Comparison of ENCODE assay signal across 9 mouse cellular contexts in genomic region chr5:93207555-93207954, GRCm38 (mm10). TPM values are rescaled to one million over a fixed set of nuclear protein-coding genes. Genes with fewer than 3 reads are reported as not detected.
DNase-seq lines count a peak whose midpoint lies in the region; ATAC-seq lines count a peak whose summit lies in the region.
"Had no signal": no experiment of that assay in that cellular context is flagged by ENCODE, and none has a peak within 500 bp of the region (broad histone marks: within the 10 kb centered on the region; RNA-seq: fewer than 3 reads in every experiment).

No protein-coding gene starts in this region.

- H3K36me3 ChIP-seq in hindbrain, embryonic 10.5 days: no peaks in the 10 kb centered on the region
- no peaks in the 10 kb centered on the region for H3K36me3 ChIP-seq in hindbrain, embryonic 16.5 days (ENCODE audit: control insufficient read depth, insufficient read depth, low read length)
- no peaks in the 10 kb centered on the region for H3K36me3 ChIP-seq in embryonic facial prominence, embryonic 14.5 days (ENCODE audit: control insufficient read depth, insufficient read depth, low read length)
- H3K36me3 ChIP-seq in limb, embryonic 15.5 days: no peaks in the 10 kb centered on the region

- peak overlapping the region; percentile 98; the same call in 1 of the 2 replicates for H3K27ac ChIP-seq in hindbrain, embryonic 10.5 days
- H3K27ac ChIP-seq in hindbrain, embryonic 16.5 days (ENCODE audit: low read depth, low read length): no peak overlapping the region; the same call in 1 of the 2 replicates
- peak overlapping the region; percentile 94 for H3K27ac ChIP-seq in embryonic facial prominence, embryonic 14.5 days (replicated peaks; ENCODE audit: low read depth, low read length)
- peak overlapping the region; percentile 27; the same call in 1 of the 2 replicates for H3K27ac ChIP-seq in limb, embryonic 15.5 days

- 72% methylated on average over 1 of the region's 1 CpGs for WGBS in hindbrain, embryonic 10.5 days
- WGBS in hindbrain, embryonic 16.5 days: 86% methylated on average over 1 of the region's 1 CpGs
- 43% methylated on average over 1 of the region's 1 CpGs for WGBS in embryonic facial prominence, embryonic 14.5 days
- 46% methylated on average over 1 of the region's 1 CpGs for WGBS in limb, embryonic 15.5 days

- H3K9ac ChIP-seq in hindbrain, embryonic 16.5 days (ENCODE audit: low read depth, low read length): no peak overlapping the region
- no peak overlapping the region for H3K9ac ChIP-seq in embryonic facial prominence, embryonic 14.5 days (ENCODE audit: low read depth, low read length)
- no peak overlapping the region for H3K9ac ChIP-seq in limb, embryonic 15.5 days

- no peak for ATAC-seq in hindbrain, embryonic 16.5 days
- ATAC-seq in embryonic facial prominence, embryonic 14.5 days (ENCODE audit: low read depth): no peak
- ATAC-seq in limb, embryonic 15.5 days (ENCODE audit: insufficient number of reproducible peaks, low FRiP score, low TSS enrichment, low read depth): no peak
- no peak for ATAC-seq in monocyte, adult 5-6 weeks (replicated peaks; ENCODE audit: insufficient number of reproducible peaks, low FRiP score, low TSS enrichment, poor library complexity, severe bottlenecking)

- H3K4me1 ChIP-seq in hindbrain, embryonic 10.5 days (replicated peaks): peaks cover 30% of the 10 kb centered on the region
- peaks cover 12% of the 10 kb centered on the region for H3K4me1 ChIP-seq in hindbrain, embryonic 16.5 days (ENCODE audit: control insufficient read depth, insufficient read depth, low read depth, low read length)
- peaks cover 17% of the 10 kb centered on the region for H3K4me1 ChIP-seq in embryonic facial prominence, embryonic 14.5 days (ENCODE audit: control insufficient read depth, insufficient read depth, low read length)
- H3K4me1 ChIP-seq in limb, embryonic 15.5 days: peaks cover 2% of the 10 kb centered on the region; the same call in 1 of the 2 replicates

- no peaks in the 10 kb centered on the region for H3K27me3 ChIP-seq in hindbrain, embryonic 10.5 days (ENCODE audit: insufficient read depth, poor library complexity, severe bottlenecking)
- H3K27me3 ChIP-seq in hindbrain, embryonic 16.5 days (replicated peaks; ENCODE audit: control insufficient read depth, insufficient read depth, low read length): no peaks in the 10 kb centered on the region
- H3K27me3 ChIP-seq in embryonic facial prominence, embryonic 14.5 days (replicated peaks; ENCODE audit: control insufficient read depth, insufficient read depth, low read length): no peaks in the 10 kb centered on the region
- H3K27me3 ChIP-seq in limb, embryonic 15.5 days: no peaks in the 10 kb centered on the region

- peak overlapping the region; percentile 92; the same call in 1 of the 2 replicates for H3K4me3 ChIP-seq in hindbrain, embryonic 10.5 days
- no peak overlapping the region for H3K4me3 ChIP-seq in hindbrain, embryonic 16.5 days (ENCODE audit: low read length)
- no peak overlapping the region for H3K4me3 ChIP-seq in embryonic facial prominence, embryonic 14.5 days (ENCODE audit: low read depth, low read length)
- H3K4me3 ChIP-seq in limb, embryonic 15.5 days: no peak overlapping the region

- no peaks in the 10 kb centered on the region for H3K9me3 ChIP-seq in hindbrain, embryonic 10.5 days
- H3K9me3 ChIP-seq in hindbrain, embryonic 16.5 days (ENCODE audit: control insufficient read depth, low read length): no peaks in the 10 kb centered on the region
- H3K9me3 ChIP-seq in embryonic facial prominence, embryonic 14.5 days (ENCODE audit: control insufficient read depth, low read length): no peaks in the 10 kb centered on the region
- no peaks in the 10 kb centered on the region for H3K9me3 ChIP-seq in limb, embryonic 15.5 days

- H3K4me2 ChIP-seq in hindbrain, embryonic 16.5 days (ENCODE audit: low read length): no peak overlapping the region; the same call in 1 of the 2 replicates
- peak overlapping the region; percentile 52 for H3K4me2 ChIP-seq in embryonic facial prominence, embryonic 14.5 days (ENCODE audit: low read depth, low read length)
- H3K4me2 ChIP-seq in limb, embryonic 15.5 days: 0 out of 2 replicates have a peak overlapping the region, but pooled peaks have one; percentile 55

- no peak for DNase-seq in hindbrain, embryonic 10.5 days (ENCODE audit: low spot score)
- peak; percentile 34 for DNase-seq in A20 (ENCODE audit: low read depth, low spot score)
- no peak for DNase-seq in embryonic facial prominence, embryonic 14.5 days (ENCODE audit: low spot score)
- DNase-seq in cerebellum, adult 8-10 months: no peak
- DNase-seq in kidney, adult 11 months: no peak
- DNase-seq: cerebellum, adult 9-11 months had no signal

RNA-seq across cellular contexts. Expression of gene 2010109A12Rik, which starts 1.2 kb away (rescaled TPM):
- polyA plus RNA-seq in hindbrain, embryonic 10.5 days (2016; fragmentation: Nextera tagmentation; extraction: Ambion mirVana): 2.3 and 2.6 TPM in 2 replicates
- polyA plus RNA-seq in hindbrain, embryonic 16.5 days (2015; fragmentation: Nextera tagmentation; extraction: Ambion mirVana): 0.95 and 1.3 TPM in 2 replicates
- 1.5 and 1.9 TPM in 2 replicates for polyA plus RNA-seq in embryonic facial prominence, embryonic 14.5 days (2014; fragmentation: Nextera tagmentation; extraction: Ambion mirVana)
- polyA plus RNA-seq in limb, embryonic 15.5 days (2015; fragmentation: Nextera tagmentation; extraction: Ambion mirVana): 0.96 and 1.8 TPM in 2 replicates
- 0.96 to 4.9 TPM (median 2.6 TPM) in 3 replicates for total RNA-seq in monocyte, adult 5-6 weeks (2017)

RNA-seq across cellular contexts. Expression of gene Ccni, which starts 1.3 kb away (rescaled TPM):
- 115 and 118 TPM in 2 replicates for polyA plus RNA-seq in hindbrain, embryonic 10.5 days (2016; fragmentation: Nextera tagmentation; extraction: Ambion mirVana)
- polyA plus RNA-seq in hindbrain, embryonic 16.5 days (2015; fragmentation: Nextera tagmentation; extraction: Ambion mirVana): 118 and 125 TPM in 2 replicates
- 121 and 126 TPM in 2 replicates for polyA plus RNA-seq in embryonic facial prominence, embryonic 14.5 days (2014; fragmentation: Nextera tagmentation; extraction: Ambion mirVana)
- 71.1 and 93.7 TPM in 2 replicates for polyA plus RNA-seq in limb, embryonic 15.5 days (2015; fragmentation: Nextera tagmentation; extraction: Ambion mirVana)
- total RNA-seq in monocyte, adult 5-6 weeks (2017): 90.9 to 115 TPM (median 110 TPM) in 3 replicates

RNA-seq across cellular contexts. Expression of gene Ccng2, which starts 59.5 kb away (rescaled TPM):
- 50.9 and 67.0 TPM in 2 replicates for polyA plus RNA-seq in hindbrain, embryonic 10.5 days (2016; fragmentation: Nextera tagmentation; extraction: Ambion mirVana)
- polyA plus RNA-seq in hindbrain, embryonic 16.5 days (2015; fragmentation: Nextera tagmentation; extraction: Ambion mirVana): 63.3 and 66.6 TPM in 2 replicates
- 54.2 and 55.7 TPM in 2 replicates for polyA plus RNA-seq in embryonic facial prominence, embryonic 14.5 days (2014; fragmentation: Nextera tagmentation; extraction: Ambion mirVana)
- polyA plus RNA-seq in limb, embryonic 15.5 days (2015; fragmentation: Nextera tagmentation; extraction: Ambion mirVana): 59.0 and 61.4 TPM in 2 replicates
- total RNA-seq in monocyte, adult 5-6 weeks (2017): 84.8 to 96.1 TPM (median 96.0 TPM) in 3 replicates
